Mouse (Mus musculus) urinary bladder, postnatal 10 days (tissue): Measurements from ENCODE around the gene Dmrta2.
A peak's percentile ranks its signal among the peaks of the same experiment; 100 is the strongest.

ENCODE experiments used
- DNase-seq: peaks from one replicate; pipeline ENCODE4 v3.0.0; 2022; ENCODE audit warnings: low spot score

Dmrta2 gene

DNA sequence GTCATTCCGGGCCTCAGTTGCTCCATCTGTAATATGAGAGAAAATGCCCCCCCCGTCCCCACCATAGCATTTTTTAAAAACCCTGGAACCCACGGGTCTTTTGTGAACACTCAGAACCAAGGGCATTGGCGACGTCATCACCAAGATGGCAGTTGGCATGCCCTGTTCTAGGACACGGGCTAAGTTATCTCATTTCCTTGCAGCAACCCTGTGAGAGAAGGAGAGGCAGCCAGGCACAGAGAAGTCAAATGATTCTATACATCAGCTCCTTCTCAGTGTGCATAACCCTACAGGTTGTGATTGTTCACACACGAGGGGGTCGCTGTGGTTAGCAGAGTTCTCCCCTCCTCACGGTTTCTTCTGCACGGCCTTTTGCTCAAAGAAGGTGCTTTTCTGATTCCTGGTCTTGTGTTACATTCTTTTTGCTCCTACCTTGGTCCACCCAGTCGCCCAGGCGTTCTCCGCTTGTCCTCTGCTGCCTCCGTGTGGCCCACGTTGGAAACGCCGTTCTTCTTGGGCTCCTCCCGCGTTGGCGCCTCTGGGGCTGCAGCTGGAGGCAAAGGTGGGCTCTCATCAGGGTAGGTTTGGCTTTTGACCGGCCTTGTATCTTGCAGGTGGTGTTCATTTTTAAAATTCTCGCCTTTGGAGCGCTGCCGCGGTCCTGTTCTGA lies 44.2 kb downstream of the Dmrta2 start:
- peak; percentile 36 for DNase-seq

DNA sequence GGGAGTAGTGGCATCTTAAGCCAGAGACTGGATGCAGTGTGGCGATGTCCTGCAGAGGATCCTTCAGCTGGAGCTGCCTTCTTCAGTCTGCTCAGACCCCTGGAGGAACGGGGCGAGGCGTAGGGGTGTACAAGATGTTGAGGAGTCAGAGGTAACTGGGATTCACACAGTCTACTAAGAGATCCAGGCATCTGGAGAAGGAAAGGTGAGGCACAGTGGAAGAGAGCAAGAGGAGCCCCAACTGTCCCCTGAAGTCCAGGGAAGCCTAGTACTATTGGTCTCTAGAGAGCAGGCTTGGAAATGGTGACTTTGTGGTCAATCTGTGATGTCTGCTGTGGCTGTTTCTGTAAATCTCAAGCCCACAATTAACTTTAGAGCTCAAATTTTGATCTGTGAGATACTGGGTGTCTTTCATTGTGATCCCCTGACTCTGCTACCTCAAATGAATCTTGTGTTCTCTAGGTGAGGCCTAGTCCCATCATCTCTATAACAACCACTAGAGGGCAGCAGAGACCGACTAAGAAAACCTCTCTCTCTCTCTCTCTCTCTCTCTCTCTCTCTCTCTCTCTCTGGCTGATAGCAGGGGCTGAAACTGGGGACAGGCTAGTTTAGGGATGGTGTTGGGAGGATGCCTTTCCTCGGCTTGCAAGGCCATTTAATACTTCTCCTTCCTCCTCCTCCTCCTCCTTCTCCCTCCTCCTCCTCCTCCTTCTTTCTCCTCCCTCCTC lies 50.8 kb downstream of the Dmrta2 start:
- DNase-seq, result no peak

DNA sequence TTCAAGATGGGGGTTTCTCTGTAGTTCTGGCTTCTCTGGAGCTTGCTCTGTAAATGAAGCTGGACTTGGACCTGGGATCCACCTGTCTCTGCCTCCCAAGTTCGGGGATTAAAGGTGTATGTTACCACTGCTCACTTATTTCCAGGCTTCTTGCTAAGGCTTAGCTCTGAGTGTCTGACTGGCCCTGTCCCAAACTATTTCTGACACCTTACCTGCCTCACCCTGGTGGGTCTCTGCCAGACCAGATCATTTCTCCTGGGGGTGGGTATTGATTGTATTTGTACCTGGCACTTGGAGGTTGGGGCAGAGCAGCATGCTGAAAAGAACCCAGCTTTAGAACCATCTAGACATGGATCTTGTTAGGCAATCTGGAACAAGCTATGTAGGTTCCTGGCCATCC lies 51.6 kb downstream of the Dmrta2 start:
- DNase-seq, result no peak
